Mouse (Mus musculus): ENCODE data around the gene Lce1m. TPM values are rescaled to one million over a fixed set of nuclear protein-coding genes. Genes with fewer than 3 reads are reported as not detected.
A peak's percentile ranks its signal among the peaks of the same experiment; 100 is the strongest.

The Lce1m gene
- polyA plus RNA-seq, 1 experiment from 2014 or later, result not detected

DNA sequence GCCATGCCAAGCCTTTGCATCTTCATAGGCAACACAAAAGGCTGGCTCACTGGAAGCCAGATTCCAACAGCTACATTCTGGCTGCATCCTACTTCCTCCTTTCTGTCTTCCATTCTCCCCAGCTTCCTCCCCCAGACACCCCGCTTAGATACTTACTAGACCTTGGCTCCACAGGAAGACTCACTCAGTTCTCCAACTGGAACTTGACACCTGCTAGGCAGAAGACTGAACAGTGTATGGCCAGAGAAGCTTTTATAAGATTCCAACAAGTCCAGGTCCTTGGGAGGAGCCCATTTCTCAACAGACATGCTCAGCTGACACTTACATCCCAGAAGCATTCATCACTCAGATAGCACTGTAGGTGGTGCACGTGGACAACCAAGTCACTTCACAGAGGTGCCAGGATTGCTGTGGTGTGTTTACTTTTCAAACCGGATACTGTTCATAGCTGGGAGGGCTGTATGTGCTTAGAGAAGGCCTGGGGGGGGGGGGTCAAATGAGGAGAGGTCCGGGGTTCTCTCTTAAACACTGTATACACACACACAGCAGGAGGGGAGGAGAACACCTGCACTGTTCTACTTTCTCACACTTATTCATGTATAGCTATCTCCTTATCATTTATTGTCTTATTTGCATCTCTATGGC lies 3.3 kb downstream of the Lce1m start, which contains the start of gene Crct1:
Gene Crct1, minus strand, starts transcription at position 228 of the 645 bp plus-strand sequence.
- Histone ChIP-seq H3K4me2 (peak within 1 kb of the TSS; percentile 61), H3K9me3 (ENCODE audit: control insufficient read depth, low read length) (no peaks in the 10 kb centered on the region), H3K4me1 (replicated peaks; ENCODE audit: control insufficient read depth, insufficient read depth, low read length) (no peaks in the 10 kb centered on the region), H3K27ac (ENCODE audit: low read depth, low read length) (no peak within 1 kb of the TSS), H3K27me3 (replicated peaks; ENCODE audit: control insufficient read depth, insufficient read depth, low read length) (no peaks in the 10 kb centered on the region), H3K36me3 (ENCODE audit: control insufficient read depth, insufficient read depth, low read length) (no peaks in the 10 kb centered on the region), H3K4me3 (ENCODE audit: low read depth, low read length) (peak within 1 kb of the TSS; percentile 36), H3K9ac (ENCODE audit: low read depth, low read length) (no peak within 1 kb of the TSS)
- WGBS, result 46% methylated on average over 4 of the region's 4 CpGs
- DNase-seq (ENCODE audit: low spot score) (no peak), ATAC-seq (replicated peaks; ENCODE audit: low FRiP score) (no peak)

DNA sequence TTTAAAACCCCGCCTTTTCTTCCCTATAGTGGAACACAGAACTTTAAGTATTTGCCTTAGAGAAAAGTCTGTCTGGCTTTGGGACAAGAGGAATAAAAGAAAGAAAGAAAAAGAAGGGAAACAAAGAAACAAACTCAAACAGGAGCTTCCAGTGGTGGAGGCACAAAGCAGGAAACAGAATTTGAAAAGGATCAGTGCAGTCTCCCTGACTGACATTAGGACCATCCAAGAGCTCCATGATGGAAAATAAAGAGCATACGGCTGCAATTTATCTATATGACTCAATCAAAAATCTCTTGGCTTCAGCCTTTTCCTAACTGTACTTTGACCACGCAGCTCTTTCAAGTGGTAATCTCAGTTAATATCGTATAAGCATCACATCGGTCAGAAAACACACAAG lies 4.0 kb downstream of the Lce1m start:
- DNase-seq (ENCODE audit: low spot score), result no peak
- Histone ChIP-seq H3K36me3 (ENCODE audit: control insufficient read depth, insufficient read depth, low read length) (no peaks in the 10 kb centered on the region), H3K27me3 (replicated peaks; ENCODE audit: control insufficient read depth, insufficient read depth, low read length) (no peaks in the 10 kb centered on the region), H3K4me1 (replicated peaks; ENCODE audit: control insufficient read depth, insufficient read depth, low read length) (no peaks in the 10 kb centered on the region), H3K9ac (ENCODE audit: low read depth, low read length) (no peak overlapping the region), H3K9me3 (ENCODE audit: control insufficient read depth, low read length) (no peaks in the 10 kb centered on the region), H3K4me2 (peak overlapping the region; percentile 61), H3K27ac (ENCODE audit: low read depth, low read length) (no peak overlapping the region), H3K4me3 (ENCODE audit: low read depth, low read length) (peak overlapping the region; percentile 36)
- WGBS, result 35% methylated on average over 5 of the region's 5 CpGs
- ATAC-seq (replicated peaks; ENCODE audit: low FRiP score), result no peak

DNA sequence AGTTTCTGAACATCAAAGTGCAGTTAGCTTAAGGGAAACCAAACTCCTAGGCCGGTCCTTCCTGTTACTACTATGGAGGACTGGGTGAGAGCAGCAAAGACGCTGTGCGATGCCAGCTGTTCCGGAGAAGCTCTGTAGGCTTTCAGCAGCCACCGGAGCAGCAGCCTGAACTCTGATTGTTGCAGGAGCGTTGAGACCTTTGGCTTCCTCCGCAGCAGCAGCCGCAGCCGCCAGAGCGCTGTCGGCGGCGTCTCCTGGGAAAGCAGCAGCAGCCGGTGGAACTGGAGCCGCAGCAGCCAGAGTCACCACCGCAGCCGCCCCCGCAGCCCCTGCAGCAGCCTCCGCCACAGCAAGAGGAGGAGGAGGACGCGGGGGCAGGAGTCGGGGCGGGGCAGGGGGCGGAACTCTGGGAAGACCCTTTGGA lies 4.5 kb downstream of the Lce1m start:
- Histone ChIP-seq H3K27me3 (replicated peaks; ENCODE audit: control insufficient read depth, insufficient read depth, low read length) (no peaks in the 10 kb centered on the region), H3K9ac (ENCODE audit: low read depth, low read length) (no peak overlapping the region; the same call in 1 of the 2 replicates), H3K36me3 (ENCODE audit: control insufficient read depth, insufficient read depth, low read length) (no peaks in the 10 kb centered on the region), H3K4me3 (ENCODE audit: low read depth, low read length) (peak overlapping the region; percentile 36), H3K27ac (ENCODE audit: low read depth, low read length) (no peak overlapping the region), H3K9me3 (ENCODE audit: control insufficient read depth, low read length) (no peaks in the 10 kb centered on the region), H3K4me2 (peak overlapping the region; percentile 61), H3K4me1 (replicated peaks; ENCODE audit: control insufficient read depth, insufficient read depth, low read length) (no peaks in the 10 kb centered on the region)
- peak; percentile 58 for ATAC-seq (replicated peaks; ENCODE audit: low FRiP score)
- DNase-seq (ENCODE audit: low spot score), result peak; percentile 53
- WGBS, result 2% methylated on average over 24 of the region's 24 CpGs

DNA sequence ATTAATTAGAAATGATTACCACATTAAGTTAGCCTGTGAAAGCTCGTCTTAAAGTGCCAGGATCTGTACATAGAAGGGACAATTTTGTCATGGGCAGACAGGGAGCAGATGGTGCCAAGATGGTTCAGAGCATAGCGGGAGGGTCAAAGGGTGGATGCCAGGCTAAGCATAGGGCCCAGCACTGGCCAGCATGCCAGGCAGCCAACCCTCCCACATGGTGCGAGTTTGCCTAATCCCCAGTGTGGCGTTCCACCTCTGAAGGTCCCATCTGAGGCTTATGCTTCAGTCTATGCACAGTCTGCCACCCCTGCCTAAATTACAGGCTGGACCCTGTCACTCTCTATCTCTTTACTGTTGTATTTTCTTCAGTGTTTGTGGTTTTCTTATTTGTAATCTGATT lies 16.0 kb downstream of the Lce1m start:
- no peaks in the 10 kb centered on the region for H3K36me3 ChIP-seq (ENCODE audit: control insufficient read depth, insufficient read depth, low read length)
- no peaks in the 10 kb centered on the region for H3K27me3 ChIP-seq (replicated peaks; ENCODE audit: control insufficient read depth, insufficient read depth, low read length)
- H3K27ac ChIP-seq (ENCODE audit: low read depth, low read length), result no peak overlapping the region
- no peak overlapping the region for H3K4me3 ChIP-seq (ENCODE audit: low read depth, low read length)
- H3K4me1 ChIP-seq (replicated peaks; ENCODE audit: control insufficient read depth, insufficient read depth, low read length), result no peaks in the 10 kb centered on the region
- no peak overlapping the region for H3K9ac ChIP-seq (ENCODE audit: low read depth, low read length)
- no peak overlapping the region for H3K4me2 ChIP-seq
- H3K9me3 ChIP-seq (ENCODE audit: control insufficient read depth, low read length), result no peaks in the 10 kb centered on the region
- WGBS, result 80% methylated on average over 4 of the region's 4 CpGs
- no peak for ATAC-seq (replicated peaks; ENCODE audit: low FRiP score)
- DNase-seq (ENCODE audit: low spot score), result no peak

DNA sequence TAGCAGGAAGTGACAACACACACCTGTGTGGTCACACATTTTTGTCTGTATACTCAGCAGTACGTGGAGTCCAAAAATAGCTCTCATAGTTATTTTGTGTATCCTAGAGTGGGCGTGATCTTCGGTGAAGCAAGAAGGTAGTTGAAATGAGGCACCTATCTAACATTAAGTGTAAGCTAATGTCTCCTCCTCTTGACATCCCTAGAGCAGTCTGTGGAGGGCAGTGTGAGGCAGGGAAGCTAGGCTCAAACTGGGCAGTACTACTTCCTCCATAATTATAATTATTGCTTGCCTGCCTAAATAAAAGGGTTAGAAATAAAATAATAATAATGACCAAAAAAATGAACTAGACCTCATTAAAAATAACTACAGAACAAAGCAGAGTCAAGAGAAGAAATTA lies 18.2 kb downstream of the Lce1m start:
- H3K4me2 ChIP-seq, result no peak overlapping the region
- 73% methylated on average over 3 of the region's 3 CpGs for WGBS
- H3K4me3 ChIP-seq (ENCODE audit: low read depth, low read length), result no peak overlapping the region
- no peaks in the 10 kb centered on the region for H3K4me1 ChIP-seq (replicated peaks; ENCODE audit: control insufficient read depth, insufficient read depth, low read length)
- DNase-seq (ENCODE audit: low spot score) (no peak), ATAC-seq (replicated peaks; ENCODE audit: low FRiP score) (no peak)
- no peaks in the 10 kb centered on the region for H3K36me3 ChIP-seq (ENCODE audit: control insufficient read depth, insufficient read depth, low read length)
- H3K27ac ChIP-seq (ENCODE audit: low read depth, low read length), result no peak overlapping the region
- no peaks in the 10 kb centered on the region for H3K27me3 ChIP-seq (replicated peaks; ENCODE audit: control insufficient read depth, insufficient read depth, low read length)
- no peaks in the 10 kb centered on the region for H3K9me3 ChIP-seq (ENCODE audit: control insufficient read depth, low read length)
- H3K9ac ChIP-seq (ENCODE audit: low read depth, low read length), result no peak overlapping the region

DNA sequence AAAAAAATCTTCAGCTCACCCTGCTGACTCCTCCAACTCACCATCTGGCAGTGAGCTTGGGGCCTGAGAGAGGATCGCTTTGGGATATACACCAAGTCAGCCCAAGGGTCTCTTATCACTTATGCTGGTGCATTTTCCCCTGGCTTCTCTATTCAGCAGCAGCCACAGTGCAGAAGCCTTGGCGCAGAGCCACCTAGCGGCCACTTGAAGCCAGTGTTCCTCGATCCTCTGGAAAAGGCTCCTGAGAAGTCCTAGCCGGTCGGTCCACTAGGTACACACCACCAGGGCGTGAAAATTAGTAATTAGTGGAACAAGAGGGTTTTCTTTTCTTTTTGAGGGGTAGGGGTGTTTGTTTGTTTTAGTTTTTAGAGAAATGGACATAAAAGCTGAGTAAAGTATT lies 20.2 kb downstream of the Lce1m start:
- H3K4me3 ChIP-seq (ENCODE audit: low read depth, low read length), result no peak overlapping the region
- peak; percentile 37 for DNase-seq (ENCODE audit: low spot score)
- no peak overlapping the region for H3K9ac ChIP-seq (ENCODE audit: low read depth, low read length)
- no peaks in the 10 kb centered on the region for H3K9me3 ChIP-seq (ENCODE audit: control insufficient read depth, low read length)
- ATAC-seq (replicated peaks; ENCODE audit: low FRiP score), result peak; percentile 61; the same call in 1 of the 2 replicates
- H3K4me1 ChIP-seq (replicated peaks; ENCODE audit: control insufficient read depth, insufficient read depth, low read length), result no peaks in the 10 kb centered on the region
- 4% methylated on average over 7 of the region's 7 CpGs for WGBS
- H3K36me3 ChIP-seq (ENCODE audit: control insufficient read depth, insufficient read depth, low read length), result no peaks in the 10 kb centered on the region
- H3K27ac ChIP-seq (ENCODE audit: low read depth, low read length), result no peak overlapping the region
- no peak overlapping the region for H3K4me2 ChIP-seq
- H3K27me3 ChIP-seq (replicated peaks; ENCODE audit: control insufficient read depth, insufficient read depth, low read length), result no peaks in the 10 kb centered on the region

DNA sequence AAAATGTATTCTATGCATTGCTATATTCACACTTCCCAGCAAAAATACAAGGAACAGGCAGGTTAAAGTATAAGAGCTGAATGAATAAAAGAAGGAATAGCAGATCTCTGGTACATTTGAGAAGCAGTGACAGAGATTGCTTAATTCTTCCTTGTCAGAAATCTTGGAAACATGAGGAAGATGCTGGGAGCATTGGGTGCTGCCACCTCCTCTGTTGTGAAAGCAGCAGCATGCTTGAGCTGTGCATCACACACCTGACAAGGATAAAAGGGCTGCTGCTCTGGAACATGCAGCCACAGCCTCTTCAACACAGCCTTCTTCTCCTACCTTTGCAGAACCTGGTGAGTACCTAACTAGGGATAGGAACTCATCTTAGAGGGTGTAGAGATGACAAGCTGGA lies 26.9 kb downstream of the Lce1m start, which contains the start of gene Lce3f:
Gene Lce3f, plus strand, starts transcription at position 301 of the 400 bp plus-strand sequence.
- Histone ChIP-seq H3K36me3 (ENCODE audit: control insufficient read depth, insufficient read depth, low read length) (no peaks in the 10 kb centered on the region), H3K27me3 (replicated peaks; ENCODE audit: control insufficient read depth, insufficient read depth, low read length) (no peaks in the 10 kb centered on the region), H3K4me3 (ENCODE audit: low read depth, low read length) (no peak within 1 kb of the TSS), H3K4me2 (no peak within 1 kb of the TSS), H3K9ac (ENCODE audit: low read depth, low read length) (no peak within 1 kb of the TSS), H3K27ac (ENCODE audit: low read depth, low read length) (no peak within 1 kb of the TSS), H3K9me3 (ENCODE audit: control insufficient read depth, low read length) (no peaks in the 10 kb centered on the region), H3K4me1 (replicated peaks; ENCODE audit: control insufficient read depth, insufficient read depth, low read length) (no peaks in the 10 kb centered on the region)
- ATAC-seq (replicated peaks; ENCODE audit: low FRiP score), result no peak
- no peak for DNase-seq (ENCODE audit: low spot score)

DNA sequence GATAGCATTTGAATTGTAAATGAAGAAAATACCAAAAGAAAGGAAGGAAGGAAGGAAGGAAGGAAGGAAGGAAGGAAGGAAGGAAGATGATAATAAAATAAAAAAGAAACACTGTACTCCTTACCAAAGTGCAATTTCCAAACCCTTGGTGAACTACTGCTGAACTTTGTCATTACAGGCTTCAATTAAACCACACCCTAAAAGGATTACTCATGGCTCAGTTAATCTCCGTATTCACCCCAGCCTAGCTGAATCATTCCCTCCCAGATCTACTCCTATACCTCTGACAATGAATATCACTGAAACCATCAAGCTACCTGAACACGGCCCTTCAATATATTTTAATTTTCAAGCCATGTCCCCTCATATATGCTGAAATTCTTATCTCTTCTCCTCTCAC lies 40.4 kb downstream of the Lce1m start:
- Histone ChIP-seq H3K9ac (ENCODE audit: low read depth, low read length) (no peak overlapping the region), H3K36me3 (ENCODE audit: control insufficient read depth, insufficient read depth, low read length) (no peaks in the 10 kb centered on the region), H3K27ac (ENCODE audit: low read depth, low read length) (no peak overlapping the region), H3K27me3 (replicated peaks; ENCODE audit: control insufficient read depth, insufficient read depth, low read length) (no peaks in the 10 kb centered on the region), H3K4me3 (ENCODE audit: low read depth, low read length) (no peak overlapping the region), H3K4me1 (replicated peaks; ENCODE audit: control insufficient read depth, insufficient read depth, low read length) (no peaks in the 10 kb centered on the region), H3K9me3 (ENCODE audit: control insufficient read depth, low read length) (no peaks in the 10 kb centered on the region), H3K4me2 (no peak overlapping the region)
- ATAC-seq (replicated peaks; ENCODE audit: low FRiP score) (no peak), DNase-seq (ENCODE audit: low spot score) (no peak)
- 63% methylated on average over 2 of the region's 2 CpGs for WGBS

All from liver, embryonic 11.5 days (tissue).